42 mouse cellular contexts compared by ENCODE assay signal in genomic region chr7:106725654-106726053, GRCm38 (mm10). TPM values are rescaled to one million over a fixed set of nuclear protein-coding genes. Genes with fewer than 3 reads are reported as not detected.
"Had no signal": no experiment of that assay in that cellular context is flagged by ENCODE, and none has a peak within 500 bp of the region (broad histone marks: within the 10 kb centered on the region; RNA-seq: fewer than 3 reads in every experiment).

No protein-coding gene starts in this region.

RNA-seq across cellular contexts. Expression of gene Olfr695, which starts 9.5 kb away (rescaled TPM):
- total RNA-seq: heart, postnatal 10 days; heart, postnatal 14 days; heart, postnatal 25 days; heart, postnatal 36 days; heart, postnatal 4 days; hematopoietic stem cell, adult 5-6 weeks; hindbrain, postnatal 0 days; layer of hippocampus, adult 18-20 months; layer of hippocampus, adult 2 months; layer of hippocampus, adult 8-10 months; layer of hippocampus, postnatal 10 days; layer of hippocampus, postnatal 14 days; layer of hippocampus, postnatal 25 days; layer of hippocampus, postnatal 36 days; left cerebral cortex, adult 18-20 months; left cerebral cortex, adult 2 months had no signal
- polyA plus RNA-seq: heart, embryonic 10.5 days; heart, embryonic 11.5 days; heart, embryonic 12.5 days; heart, embryonic 13.5 days; heart, embryonic 14.5 days; heart, embryonic 15.5 days; heart, embryonic 16.5 days; heart, postnatal 0 days; hindbrain, embryonic 10.5 days; hindbrain, embryonic 11.5 days; hindbrain, embryonic 12.5 days; hindbrain, embryonic 13.5 days; hindbrain, embryonic 14.5 days; hindbrain, embryonic 15.5 days; hindbrain, embryonic 16.5 days; hindbrain, postnatal 0 days; inflammation-experienced regulatory T-cells, adult 6 months; intestine, embryonic 14.5 days; intestine, embryonic 15.5 days; intestine, embryonic 16.5 days; intestine, postnatal 0 days; kidney, adult 2 months; kidney, embryonic 14.5 days; kidney, embryonic 15.5 days; kidney, embryonic 16.5 days; kidney, postnatal 0 days; large intestine, adult 2 months had no signal

RNA-seq across cellular contexts. Expression of gene Olfr697, which starts 16.6 kb away (rescaled TPM):
- total RNA-seq: heart, postnatal 10 days; heart, postnatal 14 days; heart, postnatal 25 days; heart, postnatal 36 days; heart, postnatal 4 days; hematopoietic stem cell, adult 5-6 weeks; hindbrain, postnatal 0 days; layer of hippocampus, adult 18-20 months; layer of hippocampus, adult 2 months; layer of hippocampus, adult 8-10 months; layer of hippocampus, postnatal 10 days; layer of hippocampus, postnatal 14 days; layer of hippocampus, postnatal 25 days; layer of hippocampus, postnatal 36 days; left cerebral cortex, adult 18-20 months; left cerebral cortex, adult 2 months had no signal
- polyA plus RNA-seq: heart, embryonic 10.5 days; heart, embryonic 11.5 days; heart, embryonic 12.5 days; heart, embryonic 13.5 days; heart, embryonic 14.5 days; heart, embryonic 15.5 days; heart, embryonic 16.5 days; heart, postnatal 0 days; hindbrain, embryonic 10.5 days; hindbrain, embryonic 11.5 days; hindbrain, embryonic 12.5 days; hindbrain, embryonic 13.5 days; hindbrain, embryonic 14.5 days; hindbrain, embryonic 15.5 days; hindbrain, embryonic 16.5 days; hindbrain, postnatal 0 days; inflammation-experienced regulatory T-cells, adult 6 months; intestine, embryonic 14.5 days; intestine, embryonic 15.5 days; intestine, embryonic 16.5 days; intestine, postnatal 0 days; kidney, adult 2 months; kidney, embryonic 14.5 days; kidney, embryonic 15.5 days; kidney, embryonic 16.5 days; kidney, postnatal 0 days; large intestine, adult 2 months had no signal

RNA-seq across cellular contexts. Expression of gene Olfr698, which starts 29.5 kb away (rescaled TPM):
- total RNA-seq: heart, postnatal 10 days; heart, postnatal 14 days; heart, postnatal 25 days; heart, postnatal 36 days; heart, postnatal 4 days; hematopoietic stem cell, adult 5-6 weeks; hindbrain, postnatal 0 days; layer of hippocampus, adult 18-20 months; layer of hippocampus, adult 2 months; layer of hippocampus, adult 8-10 months; layer of hippocampus, postnatal 10 days; layer of hippocampus, postnatal 14 days; layer of hippocampus, postnatal 25 days; layer of hippocampus, postnatal 36 days; left cerebral cortex, adult 18-20 months; left cerebral cortex, adult 2 months had no signal
- polyA plus RNA-seq: heart, embryonic 10.5 days; heart, embryonic 11.5 days; heart, embryonic 12.5 days; heart, embryonic 13.5 days; heart, embryonic 14.5 days; heart, embryonic 15.5 days; heart, embryonic 16.5 days; heart, postnatal 0 days; hindbrain, embryonic 10.5 days; hindbrain, embryonic 11.5 days; hindbrain, embryonic 12.5 days; hindbrain, embryonic 13.5 days; hindbrain, embryonic 14.5 days; hindbrain, embryonic 15.5 days; hindbrain, embryonic 16.5 days; hindbrain, postnatal 0 days; inflammation-experienced regulatory T-cells, adult 6 months; intestine, embryonic 14.5 days; intestine, embryonic 15.5 days; intestine, embryonic 16.5 days; intestine, postnatal 0 days; kidney, adult 2 months; kidney, embryonic 14.5 days; kidney, embryonic 15.5 days; kidney, embryonic 16.5 days; kidney, postnatal 0 days; large intestine, adult 2 months had no signal

RNA-seq across cellular contexts. Expression of gene Olfr694, which starts 34.0 kb away (rescaled TPM):
- total RNA-seq: heart, postnatal 10 days; heart, postnatal 14 days; heart, postnatal 25 days; heart, postnatal 36 days; heart, postnatal 4 days; hematopoietic stem cell, adult 5-6 weeks; hindbrain, postnatal 0 days; layer of hippocampus, adult 18-20 months; layer of hippocampus, adult 2 months; layer of hippocampus, adult 8-10 months; layer of hippocampus, postnatal 10 days; layer of hippocampus, postnatal 14 days; layer of hippocampus, postnatal 25 days; layer of hippocampus, postnatal 36 days; left cerebral cortex, adult 18-20 months; left cerebral cortex, adult 2 months had no signal
- polyA plus RNA-seq: heart, embryonic 10.5 days; heart, embryonic 11.5 days; heart, embryonic 12.5 days; heart, embryonic 13.5 days; heart, embryonic 14.5 days; heart, embryonic 15.5 days; heart, embryonic 16.5 days; heart, postnatal 0 days; hindbrain, embryonic 10.5 days; hindbrain, embryonic 11.5 days; hindbrain, embryonic 12.5 days; hindbrain, embryonic 13.5 days; hindbrain, embryonic 14.5 days; hindbrain, embryonic 15.5 days; hindbrain, embryonic 16.5 days; hindbrain, postnatal 0 days; inflammation-experienced regulatory T-cells, adult 6 months; intestine, embryonic 14.5 days; intestine, embryonic 15.5 days; intestine, embryonic 16.5 days; intestine, postnatal 0 days; kidney, adult 2 months; kidney, embryonic 14.5 days; kidney, embryonic 15.5 days; kidney, embryonic 16.5 days; kidney, postnatal 0 days; large intestine, adult 2 months had no signal

RNA-seq across cellular contexts. Expression of gene Olfr693, which starts 45.3 kb away (rescaled TPM):
- total RNA-seq: heart, postnatal 10 days; heart, postnatal 14 days; heart, postnatal 25 days; heart, postnatal 36 days; heart, postnatal 4 days; hematopoietic stem cell, adult 5-6 weeks; layer of hippocampus, adult 18-20 months; layer of hippocampus, adult 2 months; layer of hippocampus, adult 8-10 months; layer of hippocampus, postnatal 10 days; layer of hippocampus, postnatal 14 days; layer of hippocampus, postnatal 25 days; layer of hippocampus, postnatal 36 days; left cerebral cortex, adult 18-20 months; left cerebral cortex, adult 2 months had no signal
- polyA plus RNA-seq: heart, embryonic 10.5 days; heart, embryonic 11.5 days; heart, embryonic 12.5 days; heart, embryonic 13.5 days; heart, embryonic 14.5 days; heart, embryonic 15.5 days; heart, embryonic 16.5 days; heart, postnatal 0 days; hindbrain, embryonic 10.5 days; hindbrain, embryonic 11.5 days; hindbrain, embryonic 12.5 days; hindbrain, embryonic 13.5 days; hindbrain, embryonic 14.5 days; hindbrain, embryonic 15.5 days; hindbrain, embryonic 16.5 days; hindbrain, postnatal 0 days; inflammation-experienced regulatory T-cells, adult 6 months; intestine, embryonic 14.5 days; intestine, embryonic 15.5 days; intestine, embryonic 16.5 days; intestine, postnatal 0 days; kidney, adult 2 months; kidney, embryonic 14.5 days; kidney, embryonic 15.5 days; kidney, embryonic 16.5 days; kidney, postnatal 0 days; large intestine, adult 2 months had no signal
